Mouse (Mus musculus) thymus, postnatal 10 days (tissue): ENCODE results near the gene Robo1.

Experiments used
- DNase-seq, 2 experiments: peaks; one replicate each; pipeline ENCODE4 v3.0.0; 2021; ENCODE audit warnings: low spot score in 2 of 2

Robo1 gene

GRCm38 (mm10) chr16:72737154-72737553 lies 429.0 kb downstream of the Robo1 start:
- no peak for DNase-seq

- DNase-seq, result no peak
Measured at GRCm38 (mm10) chr16:72740218-72740617, 432.1 kb downstream of the Robo1 start.

DNA sequence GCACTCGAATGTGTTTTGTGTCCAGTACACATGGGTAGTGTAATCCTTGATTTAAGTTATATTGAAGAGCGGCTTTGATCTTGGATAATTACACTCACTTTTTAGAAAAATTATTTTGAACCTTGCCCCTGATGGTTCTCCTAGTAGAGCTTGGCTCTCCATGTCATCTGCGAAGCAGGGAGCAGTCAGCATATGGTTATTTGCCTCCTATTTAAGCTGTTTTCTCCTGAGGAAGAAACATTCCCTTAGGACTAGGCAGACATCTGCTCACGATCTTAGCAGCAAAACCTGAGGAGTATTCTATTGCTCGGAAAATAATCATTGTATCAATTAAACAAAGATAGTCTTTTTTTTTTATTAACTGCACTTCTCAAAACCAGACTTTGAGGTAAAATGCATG lies 439.6 kb downstream of the Robo1 start:
- DNase-seq, result no peak

DNA sequence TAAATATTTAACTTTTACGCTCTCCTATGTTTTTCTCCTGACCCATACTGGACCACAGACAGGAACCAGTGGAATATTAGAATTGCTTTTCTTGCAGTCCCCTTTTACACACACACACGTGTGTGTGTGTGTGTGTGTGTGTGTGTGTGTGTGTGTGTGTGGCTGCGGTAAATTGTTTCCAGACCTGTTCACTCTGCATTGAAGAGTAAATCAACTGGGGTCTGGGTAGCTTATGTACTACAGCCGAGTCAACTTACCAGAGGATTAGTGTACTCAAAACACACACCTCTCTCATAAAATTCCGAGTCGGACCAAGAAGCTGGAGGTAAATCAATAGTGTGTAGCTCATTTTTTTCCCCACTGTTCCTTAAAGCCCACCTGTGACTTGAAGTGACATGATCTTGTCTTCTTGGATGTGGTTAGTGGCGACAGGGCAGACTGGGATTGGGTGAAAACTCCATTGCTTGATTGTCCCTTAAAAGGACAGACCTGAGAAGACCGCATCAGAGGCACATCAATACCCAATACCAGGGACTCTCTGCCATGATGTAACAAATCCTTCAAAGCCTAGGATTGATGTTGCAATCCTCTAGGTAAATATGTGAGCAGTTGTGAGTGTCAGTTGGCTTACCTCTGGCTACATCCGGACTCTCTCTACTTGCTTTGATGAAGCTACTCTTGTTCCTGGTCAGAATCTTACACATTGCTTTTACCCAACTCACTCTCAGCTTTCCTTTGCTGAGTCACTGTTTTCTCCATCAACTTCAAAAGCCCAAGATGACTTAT lies 457.2 kb downstream of the Robo1 start:
- DNase-seq, result no peak

DNA sequence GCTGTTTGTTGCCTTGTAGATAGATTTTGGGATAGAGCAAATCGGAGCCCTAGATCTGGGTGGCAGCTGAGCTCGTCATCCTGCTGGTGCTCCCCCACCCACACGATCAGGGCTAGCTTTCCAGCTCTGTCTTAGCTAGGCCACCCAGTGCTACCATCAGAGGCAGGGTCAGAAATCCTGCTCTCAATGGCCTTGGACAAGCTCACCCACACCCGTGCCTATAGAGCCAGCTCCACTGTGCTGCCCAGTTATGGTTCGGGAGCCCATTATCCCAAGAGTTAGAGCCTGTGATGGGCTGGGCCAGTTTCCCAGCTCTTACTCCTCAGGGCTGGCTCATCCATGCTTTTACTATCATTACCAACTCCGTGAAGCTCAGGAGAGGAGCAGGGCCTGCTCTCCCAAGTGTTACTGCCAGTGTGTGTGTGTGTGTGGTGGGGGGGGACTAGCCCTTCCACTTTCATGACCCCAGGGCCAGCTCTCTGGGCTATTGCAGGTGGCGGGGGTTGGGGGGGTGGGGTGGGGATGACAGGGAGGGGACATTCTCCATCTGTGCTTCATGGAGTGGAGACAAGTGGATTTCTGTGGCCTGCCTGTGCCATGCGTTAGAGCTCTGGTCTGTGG lies 461.2 kb downstream of the Robo1 start:
- DNase-seq, result no peak

GRCm38 (mm10) chr16:72772348-72772747 lies 464.2 kb downstream of the Robo1 start:
- DNase-seq, result no peak

DNA sequence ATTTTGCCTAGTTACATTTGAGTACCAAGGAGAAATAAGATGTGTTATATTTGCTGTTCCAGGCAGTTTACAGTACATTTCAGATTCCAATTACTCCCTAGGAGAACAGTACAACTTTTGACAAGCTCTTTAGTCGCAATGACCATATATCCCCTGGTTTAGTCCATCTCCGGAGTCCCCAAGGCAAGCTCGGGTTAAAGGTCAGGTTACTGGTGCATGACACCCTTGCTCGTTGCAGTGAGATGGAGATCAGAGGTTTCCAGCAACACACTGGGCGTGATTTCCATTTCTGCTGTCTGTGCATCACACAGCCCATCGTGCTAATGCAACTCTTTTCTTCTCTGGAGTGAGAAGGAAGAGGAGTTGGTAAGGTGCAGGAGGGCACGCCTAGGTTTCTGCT lies 464.9 kb downstream of the Robo1 start:
- no peak for DNase-seq

- DNase-seq, result no peak
Measured at GRCm38 (mm10) chr16:72778520-72778919, 470.4 kb downstream of the Robo1 start.

DNA sequence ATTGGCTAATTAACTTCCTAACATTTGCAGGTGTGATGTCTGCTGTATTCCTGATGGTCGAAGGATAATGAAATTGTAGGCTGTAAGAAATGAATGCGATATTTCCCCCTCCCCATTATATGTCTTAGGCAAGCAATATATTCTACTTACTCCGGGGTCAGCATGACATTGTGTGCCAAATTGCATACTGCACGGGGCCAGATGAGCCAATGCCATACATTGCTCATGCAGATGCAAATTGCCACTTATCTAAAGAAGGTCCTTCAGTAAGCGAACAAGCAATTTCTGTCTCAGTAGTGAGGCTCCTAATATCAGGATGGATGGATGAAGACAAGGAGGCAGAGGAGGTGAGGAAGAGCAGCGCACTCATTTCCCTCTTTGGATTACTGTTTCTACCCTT lies 474.1 kb downstream of the Robo1 start:
- no peak for DNase-seq

DNA sequence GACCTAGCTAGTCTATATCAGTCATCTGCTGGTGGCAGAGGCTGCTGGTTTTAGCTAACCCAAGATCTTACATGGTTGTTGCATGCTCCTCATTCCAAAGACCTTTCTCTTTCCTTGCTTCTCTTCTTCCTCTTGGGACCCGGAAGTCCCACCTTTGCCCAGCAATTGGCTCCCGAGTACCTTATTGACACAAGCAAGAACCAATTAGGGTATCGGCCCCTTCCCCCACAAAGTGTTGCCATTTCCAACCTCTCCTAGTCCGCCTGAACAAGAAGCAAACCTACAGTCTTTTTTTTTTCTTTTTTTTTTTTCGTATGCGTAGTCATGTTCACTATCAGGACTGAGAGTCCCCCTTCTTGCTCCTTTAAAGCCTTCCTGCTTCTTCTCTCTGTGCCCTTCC lies 478.0 kb downstream of the Robo1 start:
- DNase-seq, result no peak

DNA sequence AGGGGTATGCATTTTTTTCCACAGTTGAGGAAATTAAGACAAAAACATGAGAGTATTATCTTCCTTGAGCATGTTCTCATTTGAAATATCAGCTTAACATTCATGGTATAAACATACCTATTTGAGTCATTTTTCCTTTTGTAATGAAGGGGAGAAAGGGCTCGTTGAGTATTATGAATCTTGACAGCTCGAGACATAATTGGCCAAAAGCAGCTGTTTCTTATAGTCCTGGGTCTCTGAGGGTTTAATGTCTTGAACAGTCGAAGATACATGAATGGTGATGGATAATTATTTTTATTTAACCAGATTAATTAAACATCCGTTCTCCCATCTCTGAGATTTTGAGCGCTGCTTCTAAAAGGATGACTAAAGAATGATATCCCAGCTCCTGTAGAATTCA lies 478.5 kb downstream of the Robo1 start:
- no peak for DNase-seq

- no peak for DNase-seq
Measured at GRCm38 (mm10) chr16:72788017-72788416, 479.9 kb downstream of the Robo1 start.

DNA sequence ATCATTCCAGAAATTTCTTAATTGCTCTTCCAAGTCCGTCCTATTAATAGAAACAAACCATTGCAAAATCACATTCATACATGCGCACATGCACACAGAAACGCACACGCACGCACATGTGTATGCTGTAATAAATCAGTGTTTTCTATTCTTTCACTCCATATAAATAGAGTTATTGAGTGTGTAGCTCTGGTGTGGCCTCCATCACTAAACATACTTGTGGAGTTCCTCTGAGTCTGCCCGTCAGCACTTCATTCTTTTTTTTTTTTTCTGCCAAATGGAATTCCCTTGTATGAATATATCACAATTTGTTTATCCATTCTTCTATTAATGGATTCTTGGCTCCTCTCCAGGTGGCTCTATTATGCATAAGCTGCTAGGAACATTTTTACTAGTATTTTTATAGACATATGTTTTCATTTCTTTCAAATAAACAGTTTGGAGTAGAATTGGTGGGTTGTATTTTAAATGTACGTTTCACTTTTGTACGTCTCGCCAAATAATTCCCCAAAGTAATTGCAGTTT lies 483.1 kb downstream of the Robo1 start:
- DNase-seq, result no peak

GRCm38 (mm10) chr16:72794692-72795378 lies 486.7 kb downstream of the Robo1 start:
- no peak for DNase-seq

GRCm38 (mm10) chr16:72795379-72795712 lies 487.2 kb downstream of the Robo1 start:
- no peak for DNase-seq

DNA sequence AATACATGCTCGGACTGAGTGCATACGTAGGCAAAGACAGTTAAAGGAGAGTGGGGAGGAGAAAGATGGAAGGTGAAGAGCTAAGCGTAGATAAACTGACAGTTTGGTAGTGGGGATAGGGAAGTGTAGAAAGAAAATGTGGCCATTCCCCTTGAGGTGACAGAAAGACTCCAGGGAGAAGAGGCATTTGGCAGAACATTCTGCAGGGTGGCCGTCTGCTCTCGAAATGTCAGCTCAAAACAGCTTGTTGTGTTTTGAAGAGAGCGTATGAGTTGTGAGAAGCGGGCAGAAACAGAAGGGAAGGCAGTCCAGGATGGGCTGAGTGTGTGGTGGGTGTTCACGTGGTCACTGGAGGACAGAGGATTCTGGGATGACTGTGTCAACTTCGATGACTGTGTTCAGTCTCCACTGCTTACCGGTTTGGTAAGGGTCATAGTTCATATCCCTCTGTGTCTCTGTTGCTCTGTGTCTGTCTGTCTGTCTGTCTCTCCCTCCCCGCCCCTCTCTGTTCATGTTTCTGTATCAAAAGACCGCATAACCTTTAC lies 490.4 kb downstream of the Robo1 start:
- no peak for DNase-seq

DNA sequence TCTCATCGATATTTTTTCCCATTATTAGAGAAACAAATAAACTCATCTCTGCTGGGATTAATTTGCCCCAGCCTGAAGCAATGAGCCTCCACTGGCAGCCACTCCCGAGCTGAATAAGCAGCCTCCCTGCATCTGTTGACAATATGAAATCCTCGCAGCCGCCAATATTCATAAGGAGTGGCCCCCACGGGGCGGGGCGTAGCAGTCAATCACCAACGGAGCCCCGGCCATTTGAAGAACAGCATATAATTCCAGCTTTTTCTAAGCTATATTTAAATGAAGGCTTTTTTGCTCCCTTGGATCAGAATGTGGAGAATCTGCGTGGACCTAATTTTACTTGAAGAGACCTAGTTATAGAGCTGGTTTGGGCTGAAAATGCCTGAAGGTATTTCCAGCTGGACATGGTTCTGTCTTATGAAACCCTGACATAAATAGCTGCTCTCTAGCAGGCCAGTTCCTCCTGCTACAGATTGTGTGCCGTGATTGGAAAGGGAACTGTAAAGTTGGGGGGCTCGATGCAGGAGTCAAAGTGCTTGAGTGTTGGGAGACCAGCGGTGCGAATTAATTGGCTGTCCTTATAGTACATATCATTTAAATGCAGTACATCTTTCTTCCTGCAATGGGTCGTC lies 492.1 kb downstream of the Robo1 start:
- no peak for DNase-seq

DNA sequence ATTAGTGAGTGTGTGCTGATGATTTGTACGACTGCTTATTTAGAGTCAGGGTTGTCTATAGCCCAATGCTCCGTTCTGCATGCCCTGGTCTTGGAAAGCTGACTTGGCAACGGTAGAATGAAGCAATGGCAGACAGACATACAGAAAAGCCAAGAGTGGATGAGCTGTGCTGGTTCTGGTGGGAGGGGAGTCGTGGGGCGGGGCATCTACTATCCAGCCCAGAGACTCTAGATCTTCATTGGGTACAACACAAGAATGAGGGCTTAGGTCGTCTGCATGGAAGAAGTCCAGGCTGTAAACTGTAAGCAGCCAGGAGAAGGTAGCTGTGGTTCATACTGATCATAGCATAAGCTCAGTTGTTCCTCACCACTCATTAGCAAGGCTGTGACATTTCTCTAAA lies 492.7 kb downstream of the Robo1 start:
- DNase-seq, result no peak

GRCm38 (mm10) chr16:72808351-72808750 lies 500.2 kb downstream of the Robo1 start:
- no peak for DNase-seq

- DNase-seq, result no peak
Measured at GRCm38 (mm10) chr16:72810942-72811341, 502.8 kb downstream of the Robo1 start.

- DNase-seq, result no peak
Measured at GRCm38 (mm10) chr16:72811494-72811893, 503.4 kb downstream of the Robo1 start.

DNA sequence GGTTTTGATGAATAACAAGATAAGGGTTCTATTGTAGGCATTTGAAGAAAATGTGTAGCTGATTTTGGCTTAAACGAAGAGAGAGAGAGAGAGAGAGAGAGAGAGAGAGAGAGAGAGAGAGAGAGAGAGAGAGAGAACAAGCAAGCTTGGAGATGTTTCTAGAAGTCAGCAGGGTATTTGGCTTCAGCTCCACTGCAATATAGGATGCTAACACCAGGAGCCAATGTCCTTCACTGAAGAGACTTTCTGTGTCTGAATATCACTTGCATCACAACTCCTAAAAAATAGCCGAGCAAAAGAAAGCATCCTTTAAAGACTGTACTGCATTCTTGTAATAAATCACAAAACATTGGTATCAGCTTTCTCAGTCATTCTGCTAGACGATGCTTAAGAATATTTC lies 503.8 kb downstream of the Robo1 start:
- no peak for DNase-seq
